Comparison of ENCODE assay signal across 9 mouse cellular contexts in the genomic region with DNA sequence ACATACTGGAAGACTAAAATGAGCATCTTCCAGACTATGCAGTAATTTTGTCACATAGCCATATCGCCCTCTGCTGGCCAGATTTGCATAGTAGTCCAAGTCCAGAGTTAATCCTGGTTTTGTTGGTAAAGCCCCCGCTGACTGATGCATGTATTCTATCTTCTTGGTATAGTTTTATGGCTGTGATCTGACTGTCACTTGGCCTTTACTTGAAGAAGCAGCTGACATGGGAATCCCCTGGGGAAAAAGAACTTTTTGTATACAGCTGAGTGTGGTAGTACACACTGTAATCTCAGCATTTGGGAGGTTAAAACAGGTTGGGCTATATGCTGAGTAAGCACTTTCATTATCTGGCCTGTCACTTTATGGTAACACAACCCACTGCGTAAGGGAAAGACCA. TPM values are rescaled to one million over a fixed set of nuclear protein-coding genes. Genes with fewer than 3 reads are reported as not detected.
A peak's percentile ranks its signal among the peaks of the same experiment; 100 is the strongest.
DNase-seq lines count a peak whose midpoint lies in the region; ATAC-seq and TF ChIP-seq lines count a peak whose summit lies in the region.
"Had no signal": no experiment of that assay in that cellular context is flagged by ENCODE, and none has a peak within 500 bp of the region (broad histone marks: within the 10 kb centered on the region; RNA-seq: fewer than 3 reads in every experiment).

No protein-coding gene starts in this region.

- no peak overlapping the region for H3K27ac ChIP-seq in heart, embryonic 12.5 days (ENCODE audit: poor library complexity, severe bottlenecking)
- no peak overlapping the region for H3K27ac ChIP-seq in intestine, postnatal 0 days (ENCODE audit: low read depth, low read length)
- H3K27ac ChIP-seq in midbrain, embryonic 13.5 days: no peak overlapping the region
- H3K27ac ChIP-seq: neural tube, embryonic 13.5 days had no signal

- no peak overlapping the region for H3K9ac ChIP-seq in heart, embryonic 12.5 days
- H3K9ac ChIP-seq in intestine, postnatal 0 days (ENCODE audit: low read depth, low read length): no peak overlapping the region
- H3K9ac ChIP-seq in midbrain, embryonic 13.5 days (replicated peaks): no peak overlapping the region
- H3K9ac ChIP-seq: neural tube, embryonic 13.5 days had no signal

- peak; percentile 81 for TF ChIP-seq CTCF in intestine, postnatal 0 days (IDR thresholded peaks at IDR 0.05; ENCODE audit: low read depth)

- H3K9me3 ChIP-seq in heart, embryonic 12.5 days (replicated peaks): no peaks in the 10 kb centered on the region
- no peaks in the 10 kb centered on the region for H3K9me3 ChIP-seq in intestine, postnatal 0 days (ENCODE audit: control insufficient read depth)
- no peaks in the 10 kb centered on the region for H3K9me3 ChIP-seq in midbrain, embryonic 13.5 days
- H3K9me3 ChIP-seq: neural tube, embryonic 13.5 days had no signal

- H3K27me3 ChIP-seq in heart, embryonic 12.5 days (replicated peaks): no peaks in the 10 kb centered on the region
- H3K27me3 ChIP-seq in intestine, postnatal 0 days (replicated peaks; ENCODE audit: control insufficient read depth, insufficient read depth, low read length): no peaks in the 10 kb centered on the region
- H3K27me3 ChIP-seq in midbrain, embryonic 13.5 days: no peaks in the 10 kb centered on the region
- H3K27me3 ChIP-seq: neural tube, embryonic 13.5 days had no signal

- DNase-seq in heart, adult 18-20 months: peak; percentile 66 to 93
- DNase-seq in cerebellum, postnatal 25 days: peak; percentile 79 to 88
- peak; percentile 83 for DNase-seq in gastrocnemius, postnatal 10 days
- DNase-seq in left cerebral cortex, postnatal 4 days: peak; percentile 80
- DNase-seq in spleen, postnatal 14 days (ENCODE audit: low spot score in 2 of 2): peak; percentile 56 to 80

- 22% methylated on average over 3 of the region's 3 CpGs for WGBS in heart, embryonic 12.5 days
- WGBS in intestine, postnatal 0 days: 19% methylated on average over 3 of the region's 3 CpGs
- 29% methylated on average over 3 of the region's 3 CpGs for WGBS in midbrain, embryonic 13.5 days

- H3K4me3 ChIP-seq in heart, embryonic 12.5 days: no peak overlapping the region
- no peak overlapping the region for H3K4me3 ChIP-seq in intestine, postnatal 0 days (ENCODE audit: low read depth, low read length)
- H3K4me3 ChIP-seq in midbrain, embryonic 13.5 days (replicated peaks): no peak overlapping the region
- H3K4me3 ChIP-seq: neural tube, embryonic 13.5 days had no signal

- H3K36me3 ChIP-seq in heart, embryonic 12.5 days: no peaks in the 10 kb centered on the region
- no peaks in the 10 kb centered on the region for H3K36me3 ChIP-seq in intestine, postnatal 0 days (ENCODE audit: control insufficient read depth, insufficient read depth)
- no peaks in the 10 kb centered on the region for H3K36me3 ChIP-seq in midbrain, embryonic 13.5 days
- H3K36me3 ChIP-seq: neural tube, embryonic 13.5 days had no signal

- H3K4me2 ChIP-seq in heart, embryonic 12.5 days: no peak overlapping the region
- no peak overlapping the region for H3K4me2 ChIP-seq in intestine, postnatal 0 days (replicated peaks; ENCODE audit: low read depth)
- H3K4me2 ChIP-seq in midbrain, embryonic 13.5 days (replicated peaks): no peak overlapping the region
- H3K4me2 ChIP-seq: neural tube, embryonic 13.5 days had no signal

- no peaks in the 10 kb centered on the region for H3K4me1 ChIP-seq in heart, embryonic 12.5 days (replicated peaks)
- no peaks in the 10 kb centered on the region for H3K4me1 ChIP-seq in intestine, postnatal 0 days (replicated peaks; ENCODE audit: control insufficient read depth, insufficient read depth, low read length)
- no peaks in the 10 kb centered on the region for H3K4me1 ChIP-seq in midbrain, embryonic 13.5 days (replicated peaks)
- H3K4me1 ChIP-seq: neural tube, embryonic 13.5 days had no signal

- ATAC-seq in heart, embryonic 12.5 days (ENCODE audit: insufficient number of reproducible peaks, low FRiP score): no peak; the same call in 1 of the 2 replicates
- ATAC-seq in intestine, postnatal 0 days: 0 out of 2 replicates have a peak, but pooled peaks have one; percentile 28
- ATAC-seq in midbrain, embryonic 13.5 days: peak; percentile 21

- intact Hi-C loops in left cerebral cortex, postnatal 4 days (cut with DNase I): loop anchor here (10.0 kb wide), 1 partner anchor 265 kb away; no protein-coding TSS in a partner anchor

RNA-seq across cellular contexts. Expression of a gene that starts 5.6 kb away (rescaled TPM):
- 1 to 10 TPM; 5.4 to 6.4 TPM for total RNA-seq in heart, adult 18-20 months (2021)
- 8.6 and 10.7 TPM in 2 replicates for polyA plus RNA-seq in heart, embryonic 12.5 days (2016; fragmentation: Nextera tagmentation; extraction: Ambion mirVana)
- total RNA-seq in gastrocnemius, postnatal 10 days (2021): 10 to 100 TPM in 1 of 2 experiments, 1 to 10 TPM in 1; 9.9 to 10.7 TPM
- 2.3 and 2.4 TPM in 2 replicates for polyA plus RNA-seq in intestine, postnatal 0 days (2015; fragmentation: Nextera tagmentation; extraction: Ambion mirVana)
- 100 to 1,000 TPM; 204 to 210 TPM for total RNA-seq in left cerebral cortex, postnatal 4 days (2021)
- 77.4 and 77.9 TPM in 2 replicates for polyA plus RNA-seq in midbrain, embryonic 13.5 days (2015; fragmentation: Nextera tagmentation; extraction: Ambion mirVana)

RNA-seq across cellular contexts. Expression of a gene that starts 49.5 kb away (rescaled TPM):
- 100 to 1,000 TPM; 124 to 126 TPM for total RNA-seq in heart, adult 18-20 months (2021)
- 94.8 and 96.3 TPM in 2 replicates for polyA plus RNA-seq in heart, embryonic 12.5 days (2016; fragmentation: Nextera tagmentation; extraction: Ambion mirVana)
- total RNA-seq in gastrocnemius, postnatal 10 days (2021): 100 to 1,000 TPM; 208 to 238 TPM
- polyA plus RNA-seq in intestine, postnatal 0 days (2015; fragmentation: Nextera tagmentation; extraction: Ambion mirVana): 47.0 and 50.1 TPM in 2 replicates
- total RNA-seq in left cerebral cortex, postnatal 4 days (2021): 100 to 1,000 TPM; 263 to 272 TPM
- polyA plus RNA-seq in midbrain, embryonic 13.5 days (2015; fragmentation: Nextera tagmentation; extraction: Ambion mirVana): 119 and 128 TPM in 2 replicates

Comparison
In these comparisons a context has a peak if more than half of its experiments do, and no peak if none do; other contexts are left out.
1. RNA of a gene that starts 5.6 kb away (total RNA-seq): 204 to 210 TPM in left cerebral cortex, postnatal 4 days; 9.9 to 10.7 TPM in gastrocnemius, postnatal 10 days and 5.4 to 6.4 TPM in heart, adult 18-20 months; every median in the first group is over 10 times any median in the second.
2. Peak in every context shown above with its lines, with median percentiles within 50 percentile points of each other: DNase-seq.